Mouse (Mus musculus) forebrain, embryonic 13.5 days (tissue): Measurements from ENCODE around the gene Acsm5. TPM values are rescaled to one million over a fixed set of nuclear protein-coding genes. Genes with fewer than 3 reads are reported as not detected.

Source experiments
- ATAC-seq: fragments of 200-750 bp; cut with Nextera tagmentation; 2 replicates; pipeline ENCODE4 v1.8.0; 2017
- H3K27ac ChIP-seq: fragments of 300-500 bp; sonication (generic); 2 replicates; pipeline ENCODE4 v1.5.1; 2015; ENCODE audit warnings: inconsistent platforms, mild to moderate bottlenecking, moderate library complexity
- H3K27me3 ChIP-seq: fragments of 300-500 bp; sonication (generic); 2 replicates; pipeline ENCODE4 v1.6.1; 2015; ENCODE audit warnings: mild to moderate bottlenecking, inconsistent platforms
- H3K36me3 ChIP-seq: fragments of 300-500 bp; sonication (generic); 2 replicates; pipeline ENCODE4 v1.6.1; 2015; ENCODE audit warnings: mild to moderate bottlenecking, inconsistent platforms; ENCODE audit not compliant: poor library complexity, severe bottlenecking
- H3K4me1 ChIP-seq: fragments of 300-500 bp; sonication (generic); 2 replicates; pipeline ENCODE4 v1.6.1; 2015; ENCODE audit warnings: inconsistent platforms
- H3K4me2 ChIP-seq: fragments of 300-500 bp; sonication (generic); 2 replicates; pipeline ENCODE4 v1.6.1; 2015; ENCODE audit warnings: inconsistent platforms, mild to moderate bottlenecking, moderate library complexity
- H3K4me3 ChIP-seq: fragments of 300-500 bp; sonication (generic); 2 replicates; pipeline ENCODE4 v1.5.1; 2015; ENCODE audit warnings: mild to moderate bottlenecking, inconsistent platforms
- H3K9ac ChIP-seq: fragments of 300-500 bp; sonication (generic); 2 replicates; pipeline ENCODE4 v1.6.1; 2015; ENCODE audit warnings: mild to moderate bottlenecking, inconsistent platforms
- H3K9me3 ChIP-seq: fragments of 300-500 bp; sonication (generic); replicated peaks from 2 replicates; pipeline ENCODE4 v1.6.1; 2016; ENCODE audit warnings: inconsistent platforms
- WGBS: fragments of 180-500 bp; shearing (Covaris S2); methylation state at CpG from one replicate; pipeline ENCODE4 v1.1.7; 2015; 5-methylcytosine and 5-hydroxymethylcytosine counted together
- polyA plus RNA-seq: library from polyadenylated mRNA; unstranded; fragments of >200 nt; fragmentation: Nextera tagmentation; extraction: Ambion mirVana; gene quantifications from 2 replicates; pipeline ENCODE4 v1.2.1, GENCODE M21; 2015

Acsm5 gene
- polyA plus RNA-seq: not detected in 2 replicates

DNA sequence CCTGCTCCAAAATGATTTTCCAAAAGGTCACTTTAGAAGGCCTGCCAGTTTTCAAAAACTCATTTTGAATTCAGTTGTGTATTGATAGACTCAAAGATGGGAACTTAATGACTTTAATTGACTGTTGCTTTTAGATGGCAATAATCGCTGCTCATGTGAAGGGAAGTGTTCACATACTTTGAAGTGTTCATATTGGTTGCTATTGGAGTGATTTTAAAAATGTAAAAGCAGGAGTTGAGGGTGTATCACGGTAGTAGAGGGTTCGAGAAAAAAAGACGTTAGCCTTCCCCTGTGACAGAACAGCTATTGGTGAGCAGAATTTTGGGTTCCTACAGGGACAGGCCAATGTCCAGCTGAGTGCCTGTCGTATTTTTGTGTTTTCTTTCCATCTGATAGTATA, at the start of gene Acsm5:
Gene Acsm5, plus strand, starts transcription at position 301 of the 400 bp plus-strand sequence.
- no peak for ATAC-seq
- 77% methylated on average over 5 of the region's 5 CpGs for WGBS
- no peak within 1 kb of the TSS for H3K4me2 ChIP-seq
- no peak within 1 kb of the TSS for H3K27ac ChIP-seq
- no peaks in the 10 kb centered on the region for H3K36me3 ChIP-seq
- H3K4me3 ChIP-seq: no peak within 1 kb of the TSS
- H3K9me3 ChIP-seq: no peaks in the 10 kb centered on the region
- no peaks in the 10 kb centered on the region for H3K27me3 ChIP-seq
- no peaks in the 10 kb centered on the region for H3K4me1 ChIP-seq
- H3K9ac ChIP-seq: no peak within 1 kb of the TSS

DNA sequence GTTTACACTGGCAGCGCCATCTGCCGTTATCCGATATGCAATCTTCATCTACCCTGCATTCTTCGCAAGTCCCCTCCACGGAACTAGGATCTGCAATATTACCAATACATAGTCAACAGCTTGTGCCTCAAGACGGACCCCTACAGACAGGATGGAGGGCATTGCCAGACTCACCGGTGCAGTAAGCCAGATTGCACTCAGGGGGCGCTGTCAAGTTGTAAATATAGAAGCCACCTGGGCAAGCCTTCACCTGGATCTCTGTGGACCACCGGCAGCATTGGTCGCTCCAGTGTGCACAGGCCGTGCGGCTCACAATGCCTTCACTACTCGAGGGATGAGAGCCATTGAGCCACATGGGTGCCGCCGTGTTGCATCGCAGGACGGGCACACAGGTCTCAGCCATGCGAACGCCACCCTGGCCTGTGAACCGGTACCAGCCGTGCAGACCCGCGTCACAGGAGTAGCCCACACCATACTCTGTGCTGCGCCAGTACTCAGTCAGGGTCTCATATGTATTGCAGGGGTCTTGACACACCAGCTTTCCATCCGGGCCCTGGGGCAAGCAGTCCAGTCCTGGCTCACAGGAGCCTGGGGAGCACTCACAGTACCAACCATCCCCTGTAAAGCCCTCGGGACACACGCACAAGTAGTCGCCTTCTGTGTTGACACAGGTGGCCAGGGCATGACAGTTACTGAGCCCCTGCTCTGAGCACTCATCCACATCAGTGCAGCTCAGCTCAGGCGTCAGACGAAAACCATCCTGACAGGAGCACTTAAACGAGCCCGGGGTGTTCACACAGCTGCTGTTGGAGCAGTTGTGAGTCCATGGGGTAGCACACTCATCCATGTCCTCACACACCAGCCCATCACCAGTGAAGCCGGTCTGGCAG, 42.5 kb upstream of the Acsm5 start:
- Histone ChIP-seq H3K4me3 (no peak overlapping the region), H3K4me2 (no peak overlapping the region), H3K27ac (no peak overlapping the region), H3K9ac (no peak overlapping the region), H3K36me3 (no peaks in the 10 kb centered on the region), H3K27me3 (no peaks in the 10 kb centered on the region), H3K4me1 (no peaks in the 10 kb centered on the region), H3K9me3 (no peaks in the 10 kb centered on the region)
- no peak for ATAC-seq
- WGBS: 80% methylated on average over 33 of the region's 33 CpGs

GRCm38 (mm10) chr7:119479256-119479655, 40.0 kb upstream of the Acsm5 start, which contains the start of gene Umod:
Umod (minus strand) TSS chr7:119479282.
- Histone ChIP-seq H3K27ac (no peak within 1 kb of the TSS), H3K27me3 (no peaks in the 10 kb centered on the region), H3K4me3 (no peak within 1 kb of the TSS), H3K4me1 (no peaks in the 10 kb centered on the region), H3K4me2 (no peak within 1 kb of the TSS), H3K36me3 (no peaks in the 10 kb centered on the region), H3K9ac (no peak within 1 kb of the TSS), H3K9me3 (no peaks in the 10 kb centered on the region)
- no peak for ATAC-seq

GRCm38 (mm10) chr7:119484154-119484553, 35.1 kb upstream of the Acsm5 start:
- Histone ChIP-seq H3K4me2 (no peak overlapping the region), H3K36me3 (no peaks in the 10 kb centered on the region), H3K27ac (no peak overlapping the region), H3K4me1 (no peaks in the 10 kb centered on the region), H3K9ac (no peak overlapping the region), H3K9me3 (no peaks in the 10 kb centered on the region), H3K27me3 (no peaks in the 10 kb centered on the region), H3K4me3 (no peak overlapping the region)
- WGBS: 91% methylated on average over 4 of the region's 4 CpGs
- no peak for ATAC-seq

- Histone ChIP-seq H3K9ac (no peak overlapping the region), H3K4me3 (no peak overlapping the region), H3K9me3 (no peaks in the 10 kb centered on the region), H3K36me3 (no peaks in the 10 kb centered on the region), H3K27ac (no peak overlapping the region), H3K4me1 (no peaks in the 10 kb centered on the region), H3K27me3 (no peaks in the 10 kb centered on the region), H3K4me2 (no peak overlapping the region)
- WGBS: 93% methylated on average over 5 of the region's 5 CpGs
- no peak for ATAC-seq
Measured at GRCm38 (mm10) chr7:119486683-119487082, 32.6 kb upstream of the Acsm5 start.

GRCm38 (mm10) chr7:119490041-119490780, 29.1 kb upstream of the Acsm5 start:
- H3K9me3 ChIP-seq: no peaks in the 10 kb centered on the region
- no peak overlapping the region for H3K27ac ChIP-seq
- H3K9ac ChIP-seq: no peak overlapping the region
- H3K4me3 ChIP-seq: no peak overlapping the region
- no peaks in the 10 kb centered on the region for H3K36me3 ChIP-seq
- ATAC-seq: no peak
- H3K4me2 ChIP-seq: no peak overlapping the region
- H3K4me1 ChIP-seq: no peaks in the 10 kb centered on the region
- H3K27me3 ChIP-seq: no peaks in the 10 kb centered on the region
- 90% methylated on average over 4 of the region's 4 CpGs for WGBS

- 88% methylated on average over 4 of the region's 4 CpGs for WGBS
Measured at GRCm38 (mm10) chr7:119511143-119511542, 8.1 kb upstream of the Acsm5 start.

GRCm38 (mm10) chr7:119513056-119513455, 6.2 kb upstream of the Acsm5 start:
- Histone ChIP-seq H3K36me3 (no peaks in the 10 kb centered on the region), H3K27me3 (no peaks in the 10 kb centered on the region)

More at GRCm38 (mm10) chr7:119511143-119511542, 8.1 kb upstream of the Acsm5 start:
- H3K9me3 ChIP-seq: no peaks in the 10 kb centered on the region
- H3K27ac ChIP-seq: no peak overlapping the region
- no peaks in the 10 kb centered on the region for H3K36me3 ChIP-seq
- H3K4me1 ChIP-seq: no peaks in the 10 kb centered on the region
- H3K4me3 ChIP-seq: no peak overlapping the region
- H3K9ac ChIP-seq: no peak overlapping the region
- no peaks in the 10 kb centered on the region for H3K27me3 ChIP-seq
- H3K4me2 ChIP-seq: no peak overlapping the region
- no peak for ATAC-seq

DNA sequence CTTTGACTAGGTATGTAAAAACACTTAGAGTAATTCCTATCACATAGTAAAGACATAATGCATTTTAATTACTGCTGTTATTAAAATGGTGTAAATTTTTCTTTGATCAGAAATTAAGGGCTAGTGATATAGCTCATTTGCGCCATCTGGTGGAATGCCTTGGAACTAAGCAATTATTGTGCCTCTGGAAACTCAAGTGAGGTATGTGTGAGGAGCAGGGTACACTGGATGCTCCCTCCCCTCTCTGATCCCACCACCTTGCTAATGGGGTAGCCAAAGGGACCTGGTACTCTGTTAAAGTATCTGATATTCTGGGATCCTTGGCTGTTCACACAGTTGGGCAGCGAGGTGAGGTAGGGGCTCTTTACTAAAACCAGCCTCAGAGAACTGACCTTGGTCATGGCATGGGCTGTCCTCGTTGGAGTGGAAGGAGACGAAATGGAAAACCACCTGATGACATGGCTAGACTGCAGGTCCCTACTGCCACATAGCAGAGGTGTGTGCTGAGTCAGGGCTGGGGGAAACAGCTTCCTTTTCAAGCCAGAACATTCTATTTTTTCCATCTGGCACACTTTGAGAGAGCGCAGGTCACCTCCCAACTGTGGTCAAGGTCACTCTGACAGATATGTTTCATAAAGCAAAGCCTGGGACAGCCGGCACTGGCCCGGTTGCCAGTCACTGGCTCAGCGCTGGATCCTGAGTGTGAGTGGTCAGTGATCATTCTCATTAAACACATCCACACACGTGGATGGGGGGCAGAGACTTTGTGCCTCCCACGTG, 3.6 kb upstream of the Acsm5 start:
- no peaks in the 10 kb centered on the region for H3K27me3 ChIP-seq
- 0 out of 2 replicates have a peak, but pooled peaks have one; percentile 65 for ATAC-seq
- H3K9me3 ChIP-seq: no peaks in the 10 kb centered on the region
- no peaks in the 10 kb centered on the region for H3K4me1 ChIP-seq
- H3K4me2 ChIP-seq: no peak overlapping the region
- no peak overlapping the region for H3K27ac ChIP-seq
- no peak overlapping the region for H3K9ac ChIP-seq
- no peak overlapping the region for H3K4me3 ChIP-seq
- WGBS: 72% methylated on average over 10 of the region's 10 CpGs
- no peaks in the 10 kb centered on the region for H3K36me3 ChIP-seq

More at GRCm38 (mm10) chr7:119513056-119513455, 6.2 kb upstream of the Acsm5 start:
- H3K4me1 ChIP-seq: no peaks in the 10 kb centered on the region
- no peak overlapping the region for H3K4me2 ChIP-seq
- no peak overlapping the region for H3K4me3 ChIP-seq
- ATAC-seq: no peak
- H3K27ac ChIP-seq: no peak overlapping the region
- no peak overlapping the region for H3K9ac ChIP-seq
- H3K9me3 ChIP-seq: no peaks in the 10 kb centered on the region
- WGBS: 29% methylated on average over 7 of the region's 7 CpGs

GRCm38 (mm10) chr7:119516272-119516558, 3.0 kb upstream of the Acsm5 start:
- Histone ChIP-seq H3K4me1 (no peaks in the 10 kb centered on the region), H3K27ac (no peak overlapping the region), H3K36me3 (no peaks in the 10 kb centered on the region), H3K9me3 (no peaks in the 10 kb centered on the region), H3K4me3 (no peak overlapping the region), H3K4me2 (no peak overlapping the region), H3K9ac (no peak overlapping the region), H3K27me3 (no peaks in the 10 kb centered on the region)
- WGBS: 87% methylated on average over 7 of the region's 7 CpGs
- ATAC-seq: no peak

DNA sequence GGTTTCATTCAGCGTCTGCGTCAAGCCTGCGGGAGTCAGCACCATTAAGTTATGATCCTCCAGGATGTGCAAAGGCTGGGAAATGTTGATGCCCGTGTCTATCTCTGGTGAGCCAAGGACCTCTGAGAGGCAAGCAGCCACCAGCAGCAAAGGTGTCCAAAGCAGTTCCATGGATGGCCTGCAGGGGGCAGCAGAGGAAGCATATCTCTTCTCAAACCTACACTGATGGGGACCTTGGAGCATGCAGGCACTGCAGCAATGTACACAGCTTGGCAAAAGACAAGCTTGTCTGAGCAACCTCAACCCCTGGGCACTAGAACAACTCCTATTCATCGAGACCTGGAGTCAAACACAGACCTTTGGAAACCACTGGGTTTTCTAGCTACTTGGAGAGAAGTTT, 391 bp downstream of the Acsm5 start:
- H3K4me1 ChIP-seq: no peaks in the 10 kb centered on the region
- no peak overlapping the region for H3K4me3 ChIP-seq
- WGBS: 56% methylated on average over 5 of the region's 5 CpGs
- no peak overlapping the region for H3K9ac ChIP-seq
- no peak overlapping the region for H3K4me2 ChIP-seq
- no peak overlapping the region for H3K27ac ChIP-seq
- ATAC-seq: no peak
- no peaks in the 10 kb centered on the region for H3K27me3 ChIP-seq
- no peaks in the 10 kb centered on the region for H3K36me3 ChIP-seq
- no peaks in the 10 kb centered on the region for H3K9me3 ChIP-seq

- no peaks in the 10 kb centered on the region for H3K27me3 ChIP-seq
- peaks cover 10% of the 10 kb centered on the region for H3K4me1 ChIP-seq
- H3K4me3 ChIP-seq: no peak overlapping the region
- no peak overlapping the region for H3K9ac ChIP-seq
- no peak overlapping the region for H3K27ac ChIP-seq
- H3K36me3 ChIP-seq: no peaks in the 10 kb centered on the region
- no peak overlapping the region for H3K4me2 ChIP-seq
- WGBS: 92% methylated on average over 3 of the region's 3 CpGs
- ATAC-seq: no peak
- H3K9me3 ChIP-seq: no peaks in the 10 kb centered on the region
Measured at GRCm38 (mm10) chr7:119521816-119522215, 2.6 kb downstream of the Acsm5 start.
